Mouse (Mus musculus): Measurements from ENCODE around the gene 2010300C02Rik.

The 2010300C02Rik gene

DNA sequence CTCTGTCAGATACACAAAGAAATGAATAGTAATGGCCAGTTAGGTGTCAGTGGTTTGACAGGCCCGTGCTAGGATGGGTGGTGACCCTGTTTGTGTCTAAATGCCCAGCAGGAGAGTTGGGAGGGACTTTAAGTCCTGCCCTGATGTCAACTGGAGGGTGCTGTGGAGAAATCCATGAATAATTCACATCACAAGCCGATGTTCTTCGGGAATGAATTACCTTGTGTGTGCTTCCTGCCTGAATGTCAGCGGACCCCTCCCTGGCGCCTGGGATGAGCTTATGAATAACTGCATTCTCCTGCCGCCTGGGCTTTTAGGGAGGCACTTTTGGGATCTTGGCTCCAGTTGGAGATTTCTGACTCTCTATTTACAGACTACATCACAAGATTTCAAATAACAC, 154.5 kb downstream of the 2010300C02Rik start:
- DNase-seq, result no peak

DNA sequence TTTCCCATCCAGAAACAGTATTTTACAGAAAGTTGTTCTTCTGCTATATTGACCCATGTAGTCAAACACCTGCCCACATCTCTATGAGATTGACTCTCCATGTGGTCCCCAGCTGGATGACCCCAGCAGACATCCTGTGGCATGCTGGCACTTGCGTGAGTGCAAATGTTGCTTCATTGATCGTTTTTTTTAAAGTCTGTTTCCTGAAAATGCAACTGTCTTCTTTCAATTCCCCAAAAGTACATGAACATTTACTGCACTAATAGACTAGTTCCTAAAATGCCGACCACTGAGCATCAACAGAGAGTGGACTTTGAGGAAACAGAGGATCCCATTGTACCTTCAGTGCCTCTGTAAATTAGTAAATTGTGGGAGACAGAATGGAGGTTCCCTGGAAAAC, 157.9 kb downstream of the 2010300C02Rik start:
- DNase-seq, result peak in 1 of 2 experiments; percentile 37

Measured in B cell, adult 2 months (primary cell).